28 mouse cellular contexts compared by ENCODE assay signal in the genomic region with DNA sequence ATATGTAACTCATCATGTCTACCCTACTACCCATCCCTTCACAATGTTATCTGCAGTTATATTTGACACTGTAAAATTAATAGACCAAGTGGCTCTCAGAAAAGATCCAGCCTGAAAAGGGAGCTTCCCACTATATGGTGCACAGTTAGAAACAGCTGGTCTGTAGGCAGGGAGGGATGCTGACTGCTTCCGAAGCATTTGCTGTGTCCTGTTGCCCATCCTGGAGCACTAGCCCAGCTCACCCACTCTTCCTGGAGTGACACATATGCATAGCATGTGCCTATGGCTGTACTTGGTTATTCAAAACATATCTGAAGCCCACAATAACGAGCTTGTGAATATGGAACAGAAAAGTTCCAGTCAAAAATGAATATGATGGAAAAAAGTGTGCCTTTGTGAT. TPM values are rescaled to one million over a fixed set of nuclear protein-coding genes. Genes with fewer than 3 reads are reported as not detected.
DNase-seq lines count a peak whose midpoint lies in the region; ATAC-seq lines count a peak whose summit lies in the region.
"Had no signal": no experiment of that assay in that cellular context is flagged by ENCODE, and none has a peak within 500 bp of the region (broad histone marks: within the 10 kb centered on the region; RNA-seq: fewer than 3 reads in every experiment).

No protein-coding gene starts in this region.

- H3K4me2 ChIP-seq in forebrain, embryonic 12.5 days: no peak overlapping the region
- H3K4me2 ChIP-seq: hindbrain, embryonic 13.5 days; kidney, embryonic 15.5 days; limb, embryonic 15.5 days; liver, embryonic 15.5 days; lung, embryonic 15.5 days; midbrain, embryonic 15.5 days; neural tube, embryonic 12.5 days had no signal

- no peak overlapping the region for H3K4me3 ChIP-seq in forebrain, embryonic 12.5 days (replicated peaks)
- H3K4me3 ChIP-seq: forebrain, embryonic 10.5 days; heart, adult 2 months; hindbrain, embryonic 13.5 days; kidney, embryonic 15.5 days; limb, embryonic 15.5 days; liver, embryonic 15.5 days; lung, embryonic 15.5 days; megakaryocyte, embryonic 14.5 days; midbrain, embryonic 15.5 days; neural tube, embryonic 12.5 days had no signal

- no peaks in the 10 kb centered on the region for H3K27me3 ChIP-seq in forebrain, embryonic 12.5 days
- H3K27me3 ChIP-seq: hindbrain, embryonic 13.5 days; kidney, embryonic 15.5 days; limb, embryonic 15.5 days; liver, embryonic 15.5 days; lung, embryonic 15.5 days; megakaryocyte, embryonic 14.5 days; midbrain, embryonic 15.5 days; neural tube, embryonic 12.5 days had no signal

- no peaks in the 10 kb centered on the region for H3K4me1 ChIP-seq in forebrain, embryonic 12.5 days
- H3K4me1 ChIP-seq: forebrain, embryonic 10.5 days; hindbrain, embryonic 13.5 days; kidney, embryonic 15.5 days; limb, embryonic 15.5 days; liver, embryonic 15.5 days; lung, embryonic 15.5 days; megakaryocyte, embryonic 14.5 days; midbrain, embryonic 15.5 days; neural tube, embryonic 12.5 days had no signal

- H3K9me3 ChIP-seq in forebrain, embryonic 12.5 days: no peaks in the 10 kb centered on the region
- H3K9me3 ChIP-seq: forebrain, embryonic 10.5 days; hindbrain, embryonic 13.5 days; kidney, embryonic 15.5 days; limb, embryonic 15.5 days; liver, embryonic 15.5 days; lung, embryonic 15.5 days; megakaryocyte, embryonic 14.5 days; midbrain, embryonic 15.5 days; neural tube, embryonic 12.5 days had no signal

- peak; percentile 28 for DNase-seq in layer of hippocampus, adult 11-12 months (ENCODE audit: low spot score)
- DNase-seq in layer of hippocampus, adult 9-10 months (ENCODE audit: low spot score): no peak
- DNase-seq in brain, adult 2 months (ENCODE audit: low read depth, low spot score): peak; percentile 71
- DNase-seq in layer of hippocampus, adult 9-11 months: peak; percentile 64
- DNase-seq in right cerebral cortex, postnatal 10 days (ENCODE audit: low spot score in 2 of 2): peak; percentile 28 to 48
- no peak for DNase-seq in c-Kit-positive CD71-positive TER-119-positive erythroid progenitor cells, embryonic 14.5 days (ENCODE audit: low spot score)
- DNase-seq: adrenal gland, postnatal 25 days; cerebellum, adult 11 months; cerebellum, adult 9-11 months; gastrocnemius, postnatal 36 days; heart, adult 2 months; heart, postnatal 36 days; kidney, adult 11 months; kidney, postnatal 36 days; lung, postnatal 36 days; retina, postnatal 1 day; thymus, postnatal 14 days had no signal

- H3K9ac ChIP-seq in forebrain, embryonic 12.5 days: no peak overlapping the region
- H3K9ac ChIP-seq: hindbrain, embryonic 13.5 days; kidney, embryonic 15.5 days; limb, embryonic 15.5 days; liver, embryonic 15.5 days; lung, embryonic 15.5 days; midbrain, embryonic 15.5 days; neural tube, embryonic 12.5 days had no signal

- WGBS in forebrain, embryonic 12.5 days: 75% methylated on average over 2 of the region's 2 CpGs

- ATAC-seq in forebrain, embryonic 12.5 days (ENCODE audit: low FRiP score): no peak
- ATAC-seq: CD4-positive, CD25-positive, alpha-beta regulatory T cell, adult 4 months; midbrain, embryonic 15.5 days had no signal

- no peak overlapping the region for H3K27ac ChIP-seq in forebrain, embryonic 12.5 days
- H3K27ac ChIP-seq: forebrain, embryonic 10.5 days; heart, adult 2 months; hindbrain, embryonic 13.5 days; kidney, embryonic 15.5 days; limb, embryonic 15.5 days; liver, embryonic 15.5 days; lung, embryonic 15.5 days; midbrain, embryonic 15.5 days; neural tube, embryonic 12.5 days had no signal

- H3K36me3 ChIP-seq in forebrain, embryonic 12.5 days (replicated peaks): no peaks in the 10 kb centered on the region
- H3K36me3 ChIP-seq: forebrain, embryonic 10.5 days; hindbrain, embryonic 13.5 days; kidney, embryonic 15.5 days; limb, embryonic 15.5 days; liver, embryonic 15.5 days; lung, embryonic 15.5 days; midbrain, embryonic 15.5 days; neural tube, embryonic 12.5 days had no signal

RNA-seq across cellular contexts. Expression of a gene that starts 47.8 kb away (rescaled TPM):
- 80.3 and 84.8 TPM in 2 replicates for polyA plus RNA-seq in forebrain, embryonic 12.5 days (2016; fragmentation: Nextera tagmentation; extraction: Ambion mirVana)

Comparison
In these comparisons a context has a peak if more than half of its experiments do, and no peak if none do; other contexts are left out.
1. DNase-seq: peak in layer of hippocampus, adult 11-12 months (single experiment), brain, adult 2 months (single experiment), layer of hippocampus, adult 9-11 months (single experiment) and right cerebral cortex, postnatal 10 days (2 of 2); none in layer of hippocampus, adult 9-10 months (single experiment) and c-Kit-positive CD71-positive TER-119-positive erythroid progenitor cells, embryonic 14.5 days (single experiment).